Mouse (Mus musculus) embryonic facial prominence, embryonic 14.5 days (tissue): Measurements from ENCODE around the gene Cnrip1. TPM values are rescaled to one million over a fixed set of nuclear protein-coding genes. Genes with fewer than 3 reads are reported as not detected.

Experiments
- ATAC-seq: fragments of 200-750 bp; cut with Nextera tagmentation; 2 replicates; pipeline ENCODE4 v1.8.0; 2017; ENCODE audit warnings: low read depth, moderate number of reproducible peaks, moderate TSS enrichment
- DNase-seq: peaks from one replicate; pipeline ENCODE4 v3.0.0-alpha.2; 2015; ENCODE audit warnings: low spot score
- H3K27ac ChIP-seq: fragments of 300-500 bp; sonication (generic); replicated peaks from 2 replicates; pipeline ENCODE4 v1.5.1; 2014; ENCODE audit warnings: low read depth, mild to moderate bottlenecking, low read length, moderate library complexity
- H3K27me3 ChIP-seq: fragments of 300-500 bp; sonication (generic); replicated peaks from 2 replicates; pipeline ENCODE4 v1.6.1; 2014; ENCODE audit warnings: low read length; ENCODE audit not compliant: control insufficient read depth, insufficient read depth
- H3K36me3 ChIP-seq: fragments of 300-500 bp; sonication (generic); 2 replicates; pipeline ENCODE4 v1.6.1; 2014; ENCODE audit warnings: low read length, mixed read lengths; ENCODE audit not compliant: control insufficient read depth, insufficient read depth
- H3K4me1 ChIP-seq: fragments of 300-500 bp; sonication (generic); 2 replicates; pipeline ENCODE4 v1.6.1; 2014; ENCODE audit warnings: antibody characterized with exemption, low read length; ENCODE audit not compliant: control insufficient read depth, insufficient read depth
- H3K4me2 ChIP-seq: fragments of 300-500 bp; sonication (generic); 2 replicates; pipeline ENCODE4 v1.6.1; 2014; ENCODE audit warnings: low read depth, mild to moderate bottlenecking, low read length, moderate library complexity, mixed read lengths
- H3K4me3 ChIP-seq: fragments of 300-500 bp; sonication (generic); 2 replicates; pipeline ENCODE4 v1.5.1; 2014; ENCODE audit warnings: low read depth, mild to moderate bottlenecking, low read length
- H3K9ac ChIP-seq: fragments of 300-500 bp; sonication (generic); 2 replicates; pipeline ENCODE4 v1.6.1; 2014; ENCODE audit warnings: low read depth, mild to moderate bottlenecking, low read length, moderate library complexity, mixed read lengths
- H3K9me3 ChIP-seq: fragments of 300-500 bp; sonication (generic); 2 replicates; pipeline ENCODE4 v1.6.1; 2016; ENCODE audit warnings: low read length; ENCODE audit not compliant: control insufficient read depth
- WGBS: fragments of 180-500 bp; shearing (Covaris S2); extraction: QIAGEN DNeasy Blood & Tissue Kit; methylation state at CpG from one replicate; pipeline ENCODE4 v1.1.7; 2014; 5-methylcytosine and 5-hydroxymethylcytosine counted together
- polyA plus RNA-seq: library from polyadenylated mRNA; unstranded; fragments of >200 nt; fragmentation: Nextera tagmentation; extraction: Ambion mirVana; gene quantifications from 2 replicates; pipeline ENCODE4 v1.2.1, GENCODE M21; 2014

Gene Cnrip1
- polyA plus RNA-seq, 1 experiment from 2014 or later: 34.8 TPM

DNA sequence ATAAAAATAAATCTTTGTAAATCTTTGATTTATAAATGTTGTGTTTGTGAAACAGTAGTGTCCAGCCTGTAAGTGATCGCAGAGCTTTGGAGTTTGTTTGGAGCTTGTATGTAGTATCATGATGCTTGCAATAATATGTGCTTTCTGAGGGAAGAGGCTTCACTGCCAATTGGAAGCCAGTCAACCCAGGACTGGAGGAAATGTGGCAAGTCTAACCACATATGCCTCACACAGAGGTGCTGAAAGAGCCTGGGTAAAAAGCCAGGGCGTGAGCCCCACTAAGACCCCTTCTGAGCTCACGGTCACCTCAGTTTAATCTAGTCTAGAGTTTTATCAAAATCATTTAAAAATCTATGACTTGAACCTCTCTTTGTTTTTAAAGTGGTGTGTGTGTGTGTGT, 32.1 kb downstream of the Cnrip1 start:
- DNase-seq: peak; percentile 49
- Histone ChIP-seq H3K27me3 (no peaks in the 10 kb centered on the region), H3K4me3 (no peak overlapping the region), H3K4me2 (no peak overlapping the region), H3K9me3 (no peaks in the 10 kb centered on the region), H3K36me3 (no peaks in the 10 kb centered on the region), H3K9ac (no peak overlapping the region), H3K27ac (no peak overlapping the region), H3K4me1 (peaks cover 7% of the 10 kb centered on the region)
- 69% methylated on average over 3 of the region's 3 CpGs for WGBS
- no peak for ATAC-seq

GRCm38 (mm10) chr11:17083866-17084265, 32.5 kb downstream of the Cnrip1 start:
- H3K4me3 ChIP-seq: no peak overlapping the region

GRCm38 (mm10) chr11:17086106-17086505, 34.7 kb downstream of the Cnrip1 start:
- no peak overlapping the region for H3K4me2 ChIP-seq
- ATAC-seq: no peak
- no peaks in the 10 kb centered on the region for H3K9me3 ChIP-seq
- WGBS: 14% methylated on average over 5 of the region's 5 CpGs
- no peak overlapping the region for H3K4me3 ChIP-seq
- H3K27me3 ChIP-seq: no peaks in the 10 kb centered on the region
- H3K9ac ChIP-seq: no peak overlapping the region
- peak; percentile 31 for DNase-seq
- no peaks in the 10 kb centered on the region for H3K36me3 ChIP-seq
- no peak overlapping the region for H3K27ac ChIP-seq
- H3K4me1 ChIP-seq: peaks cover 7% of the 10 kb centered on the region

More at GRCm38 (mm10) chr11:17083866-17084265, 32.5 kb downstream of the Cnrip1 start:
- DNase-seq (peak; percentile 31), ATAC-seq (no peak)
- no peak overlapping the region for H3K9ac ChIP-seq
- no peaks in the 10 kb centered on the region for H3K27me3 ChIP-seq
- no peak overlapping the region for H3K4me2 ChIP-seq
- no peak overlapping the region for H3K27ac ChIP-seq
- peaks cover 7% of the 10 kb centered on the region for H3K4me1 ChIP-seq
- H3K36me3 ChIP-seq: no peaks in the 10 kb centered on the region
- H3K9me3 ChIP-seq: no peaks in the 10 kb centered on the region
- 47% methylated on average over 1 of the region's 1 CpGs for WGBS

GRCm38 (mm10) chr11:17106936-17107335, 55.5 kb downstream of the Cnrip1 start:
- DNase-seq: no peak
- Histone ChIP-seq H3K27me3 (no peaks in the 10 kb centered on the region), H3K9me3 (0 out of 2 replicates have a peak, but pooled peaks cover 3% of the 10 kb centered on the region), H3K27ac (no peak overlapping the region), H3K4me1 (0 out of 2 replicates have a peak, but pooled peaks cover 3% of the 10 kb centered on the region), H3K4me2 (no peak overlapping the region), H3K4me3 (no peak overlapping the region), H3K36me3 (no peaks in the 10 kb centered on the region), H3K9ac (no peak overlapping the region)
- WGBS: 59% methylated on average over 5 of the region's 5 CpGs
- no peak for ATAC-seq

- no peaks in the 10 kb centered on the region for H3K36me3 ChIP-seq
- WGBS: 51% methylated on average over 6 of the region's 6 CpGs
- DNase-seq (no peak), ATAC-seq (no peak)
- H3K4me3 ChIP-seq: no peak overlapping the region
- no peak overlapping the region for H3K9ac ChIP-seq
- H3K27ac ChIP-seq: no peak overlapping the region
- H3K4me2 ChIP-seq: no peak overlapping the region
- 0 out of 2 replicates have a peak, but pooled peaks cover 3% of the 10 kb centered on the region for H3K4me1 ChIP-seq
- 0 out of 2 replicates have a peak, but pooled peaks cover 3% of the 10 kb centered on the region for H3K9me3 ChIP-seq
- H3K27me3 ChIP-seq: no peaks in the 10 kb centered on the region
Observed at GRCm38 (mm10) chr11:17107359-17107758, 56.0 kb downstream of the Cnrip1 start.

- H3K4me1 ChIP-seq: no peaks in the 10 kb centered on the region
- no peaks in the 10 kb centered on the region for H3K36me3 ChIP-seq
- H3K27me3 ChIP-seq: no peaks in the 10 kb centered on the region
- H3K9ac ChIP-seq: no peak overlapping the region
- H3K4me3 ChIP-seq: no peak overlapping the region
- H3K4me2 ChIP-seq: no peak overlapping the region
- 67% methylated on average over 1 of the region's 1 CpGs for WGBS
- H3K9me3 ChIP-seq: 0 out of 2 replicates have a peak, but pooled peaks cover 3% of the 10 kb centered on the region
- DNase-seq: no peak
- no peak for ATAC-seq
- H3K27ac ChIP-seq: no peak overlapping the region
Observed at GRCm38 (mm10) chr11:17112419-17113090, 61.2 kb downstream of the Cnrip1 start.

- Histone ChIP-seq H3K27me3 (no peaks in the 10 kb centered on the region), H3K4me1 (no peaks in the 10 kb centered on the region), H3K36me3 (no peaks in the 10 kb centered on the region), H3K27ac (no peak overlapping the region), H3K9me3 (no peaks in the 10 kb centered on the region), H3K4me2 (no peak overlapping the region), H3K9ac (no peak overlapping the region), H3K4me3 (no peak overlapping the region)
- WGBS: 56% methylated on average over 2 of the region's 2 CpGs
- DNase-seq (no peak), ATAC-seq (peak; percentile 53; the same call in 1 of the 2 replicates)
Observed at GRCm38 (mm10) chr11:17126418-17126817, 75.0 kb downstream of the Cnrip1 start.
